Mouse (Mus musculus): Measurements from ENCODE around the gene Cnot4. TPM values are rescaled to one million over a fixed set of nuclear protein-coding genes. Genes with fewer than 3 reads are reported as not detected.

Gene Cnot4
- polyA plus RNA-seq, 1 experiment, result 19.7 TPM

DNA sequence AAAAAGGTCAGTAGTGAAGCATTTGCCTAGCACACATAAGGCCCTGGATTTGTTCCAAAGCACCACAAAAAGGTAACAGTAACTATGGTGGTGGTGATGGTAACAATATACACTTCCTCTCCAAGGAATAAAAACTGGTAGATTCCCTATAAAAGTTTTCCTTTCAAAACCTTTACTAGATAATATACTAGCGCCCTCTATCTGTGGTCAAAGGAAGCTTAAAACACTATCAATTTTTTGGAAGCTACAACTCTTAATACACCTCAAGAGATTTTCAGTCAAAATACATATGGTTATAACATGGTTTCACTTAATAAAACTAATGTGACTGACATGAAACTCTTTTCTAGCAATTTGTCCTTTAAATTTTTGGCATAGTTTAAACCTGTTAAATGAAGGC, 71.1 kb downstream of the Cnot4 start:
- H3K27me3 ChIP-seq (ENCODE audit: control insufficient read depth, insufficient read depth, low read length), result no peaks in the 10 kb centered on the region
- H3K4me1 ChIP-seq (replicated peaks; ENCODE audit: control insufficient read depth, insufficient read depth, low read length), result no peaks in the 10 kb centered on the region
- DNase-seq, result no peak
- H3K27ac ChIP-seq (ENCODE audit: control insufficient read depth, insufficient read depth, low read length), result no peak overlapping the region
- H3K36me3 ChIP-seq (ENCODE audit: control insufficient read depth, insufficient read depth, low read length), result peaks cover 12% of the 10 kb centered on the region
- TF ChIP-seq POLR2A (IDR thresholded peaks at IDR 0.05; ENCODE audit: control insufficient read depth, extremely low read depth, insufficient read depth, low read length, poor library complexity) (no peak), CTCF (IDR thresholded peaks at IDR 0.05; ENCODE audit: borderline replicate concordance, control insufficient read depth, extremely low read depth, insufficient read depth, low read length, poor library complexity) (no peak)
- no peak overlapping the region for H3K4me3 ChIP-seq (ENCODE audit: control insufficient read depth, insufficient read depth, low read length)
- WGBS, result 53% methylated on average over 1 of the region's 1 CpGs

DNA sequence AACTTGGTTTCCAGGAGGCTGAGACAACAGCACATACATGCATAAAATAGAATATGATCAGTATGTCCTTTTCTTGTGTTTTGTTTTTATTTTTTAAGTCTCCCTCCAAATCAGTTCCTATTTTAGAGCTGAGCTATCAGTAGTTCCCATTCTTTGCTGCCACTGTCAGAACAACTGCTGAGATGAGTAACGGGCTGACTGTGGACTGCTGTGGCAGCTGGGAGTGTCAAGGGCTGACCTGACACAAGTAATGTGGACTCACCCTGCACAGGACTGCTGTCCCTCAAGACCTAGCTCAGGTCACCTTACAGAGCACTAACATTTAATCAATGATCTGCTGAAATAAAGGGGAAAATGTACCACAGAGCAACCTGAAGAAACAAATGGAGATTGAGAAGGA, 90.4 kb downstream of the Cnot4 start:
- H3K4me1 ChIP-seq (replicated peaks; ENCODE audit: control insufficient read depth, insufficient read depth, low read length), result no peaks in the 10 kb centered on the region
- no peak overlapping the region for H3K4me3 ChIP-seq (ENCODE audit: control insufficient read depth, insufficient read depth, low read length)
- 0 out of 2 replicates have a peak, but pooled peaks cover 4% of the 10 kb centered on the region for H3K36me3 ChIP-seq (ENCODE audit: control insufficient read depth, insufficient read depth, low read length)
- no peaks in the 10 kb centered on the region for H3K27me3 ChIP-seq (ENCODE audit: control insufficient read depth, insufficient read depth, low read length)
- TF ChIP-seq CTCF (IDR thresholded peaks at IDR 0.05; ENCODE audit: borderline replicate concordance, control insufficient read depth, extremely low read depth, insufficient read depth, low read length, poor library complexity) (no peak), POLR2A (IDR thresholded peaks at IDR 0.05; ENCODE audit: control insufficient read depth, extremely low read depth, insufficient read depth, low read length, poor library complexity) (no peak)
- WGBS, result 94% methylated on average over 1 of the region's 1 CpGs
- DNase-seq, result no peak
- no peak overlapping the region for H3K27ac ChIP-seq (ENCODE audit: control insufficient read depth, insufficient read depth, low read length)

GRCm38 (mm10) chr6:35033341-35033740, 100.2 kb downstream of the Cnot4 start:
- no peaks in the 10 kb centered on the region for H3K4me1 ChIP-seq (replicated peaks; ENCODE audit: control insufficient read depth, insufficient read depth, low read length)
- no peak overlapping the region for H3K4me3 ChIP-seq (ENCODE audit: control insufficient read depth, insufficient read depth, low read length)
- 99% methylated on average over 11 of the region's 11 CpGs for WGBS
- H3K36me3 ChIP-seq (ENCODE audit: control insufficient read depth, insufficient read depth, low read length), result no peaks in the 10 kb centered on the region
- H3K27me3 ChIP-seq (ENCODE audit: control insufficient read depth, insufficient read depth, low read length), result no peaks in the 10 kb centered on the region
- H3K27ac ChIP-seq (ENCODE audit: control insufficient read depth, insufficient read depth, low read length), result no peak overlapping the region
- no peak for DNase-seq
- TF ChIP-seq POLR2A (IDR thresholded peaks at IDR 0.05; ENCODE audit: control insufficient read depth, extremely low read depth, insufficient read depth, low read length, poor library complexity) (no peak), CTCF (IDR thresholded peaks at IDR 0.05; ENCODE audit: borderline replicate concordance, control insufficient read depth, extremely low read depth, insufficient read depth, low read length, poor library complexity) (no peak)

GRCm38 (mm10) chr6:35032704-35033103, 100.8 kb downstream of the Cnot4 start:
- TF ChIP-seq CTCF (IDR thresholded peaks at IDR 0.05; ENCODE audit: borderline replicate concordance, control insufficient read depth, extremely low read depth, insufficient read depth, low read length, poor library complexity) (no peak), POLR2A (IDR thresholded peaks at IDR 0.05; ENCODE audit: control insufficient read depth, extremely low read depth, insufficient read depth, low read length, poor library complexity) (no peak)
- 93% methylated on average over 2 of the region's 2 CpGs for WGBS
- no peak overlapping the region for H3K4me3 ChIP-seq (ENCODE audit: control insufficient read depth, insufficient read depth, low read length)
- no peaks in the 10 kb centered on the region for H3K4me1 ChIP-seq (replicated peaks; ENCODE audit: control insufficient read depth, insufficient read depth, low read length)
- no peaks in the 10 kb centered on the region for H3K27me3 ChIP-seq (ENCODE audit: control insufficient read depth, insufficient read depth, low read length)
- no peak for DNase-seq
- no peaks in the 10 kb centered on the region for H3K36me3 ChIP-seq (ENCODE audit: control insufficient read depth, insufficient read depth, low read length)
- H3K27ac ChIP-seq (ENCODE audit: control insufficient read depth, insufficient read depth, low read length), result no peak overlapping the region

GRCm38 (mm10) chr6:35030811-35031210, 102.7 kb downstream of the Cnot4 start:
- Histone ChIP-seq H3K27me3 (ENCODE audit: control insufficient read depth, insufficient read depth, low read length) (no peaks in the 10 kb centered on the region), H3K27ac (ENCODE audit: control insufficient read depth, insufficient read depth, low read length) (no peak overlapping the region), H3K36me3 (ENCODE audit: control insufficient read depth, insufficient read depth, low read length) (no peaks in the 10 kb centered on the region), H3K4me1 (replicated peaks; ENCODE audit: control insufficient read depth, insufficient read depth, low read length) (no peaks in the 10 kb centered on the region), H3K4me3 (ENCODE audit: control insufficient read depth, insufficient read depth, low read length) (no peak overlapping the region)
- 98% methylated on average over 4 of the region's 4 CpGs for WGBS
- DNase-seq, result no peak
- no peak for TF ChIP-seq CTCF (IDR thresholded peaks at IDR 0.05; ENCODE audit: borderline replicate concordance, control insufficient read depth, extremely low read depth, insufficient read depth, low read length, poor library complexity)
- no peak for TF ChIP-seq POLR2A (IDR thresholded peaks at IDR 0.05; ENCODE audit: control insufficient read depth, extremely low read depth, insufficient read depth, low read length, poor library complexity)

- Histone ChIP-seq H3K4me1 (replicated peaks; ENCODE audit: control insufficient read depth, insufficient read depth, low read length) (no peaks in the 10 kb centered on the region), H3K36me3 (ENCODE audit: control insufficient read depth, insufficient read depth, low read length) (no peaks in the 10 kb centered on the region), H3K27ac (ENCODE audit: control insufficient read depth, insufficient read depth, low read length) (no peak overlapping the region), H3K4me3 (ENCODE audit: control insufficient read depth, insufficient read depth, low read length) (no peak overlapping the region), H3K27me3 (ENCODE audit: control insufficient read depth, insufficient read depth, low read length) (no peaks in the 10 kb centered on the region)
- TF ChIP-seq POLR2A (IDR thresholded peaks at IDR 0.05; ENCODE audit: control insufficient read depth, extremely low read depth, insufficient read depth, low read length, poor library complexity) (no peak), CTCF (IDR thresholded peaks at IDR 0.05; ENCODE audit: borderline replicate concordance, control insufficient read depth, extremely low read depth, insufficient read depth, low read length, poor library complexity) (no peak)
- no peak for DNase-seq
- 96% methylated on average over 6 of the region's 6 CpGs for WGBS
Observed at GRCm38 (mm10) chr6:35030226-35030625, 103.3 kb downstream of the Cnot4 start.

DNA sequence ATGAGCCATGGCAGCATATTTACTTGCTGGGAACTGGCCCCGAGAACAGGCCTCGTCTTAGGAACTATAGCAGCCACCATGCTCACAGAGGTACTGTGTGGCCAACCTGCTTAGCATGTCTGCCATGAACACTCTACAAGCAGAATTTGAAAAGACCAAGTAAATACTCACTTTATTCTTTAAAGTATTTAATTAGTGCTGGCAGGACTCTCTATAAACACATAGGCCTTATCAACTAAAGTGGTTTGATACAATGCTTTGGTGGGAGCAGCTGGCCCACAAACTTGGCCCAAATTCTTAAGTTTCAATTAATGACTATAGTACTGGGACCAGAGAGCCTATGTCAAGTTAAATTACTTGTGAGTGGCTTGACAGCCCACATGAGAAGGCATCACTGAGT, 105.5 kb downstream of the Cnot4 start:
- no peaks in the 10 kb centered on the region for H3K27me3 ChIP-seq (ENCODE audit: control insufficient read depth, insufficient read depth, low read length)
- H3K27ac ChIP-seq (ENCODE audit: control insufficient read depth, insufficient read depth, low read length), result no peak overlapping the region
- H3K36me3 ChIP-seq (ENCODE audit: control insufficient read depth, insufficient read depth, low read length), result peaks cover 4% of the 10 kb centered on the region; the same call in 1 of the 2 replicates
- TF ChIP-seq CTCF (IDR thresholded peaks at IDR 0.05; ENCODE audit: borderline replicate concordance, control insufficient read depth, extremely low read depth, insufficient read depth, low read length, poor library complexity) (no peak), POLR2A (IDR thresholded peaks at IDR 0.05; ENCODE audit: control insufficient read depth, extremely low read depth, insufficient read depth, low read length, poor library complexity) (no peak)
- H3K4me1 ChIP-seq (replicated peaks; ENCODE audit: control insufficient read depth, insufficient read depth, low read length), result no peaks in the 10 kb centered on the region
- WGBS, result 96% methylated on average over 2 of the region's 2 CpGs
- H3K4me3 ChIP-seq (ENCODE audit: control insufficient read depth, insufficient read depth, low read length), result no peak overlapping the region
- DNase-seq, result no peak

All from thymus, adult 2 months (tissue).